Mouse (Mus musculus) heart, embryonic 11.5 days (tissue): ENCODE data around the gene Smpd3. TPM values are rescaled to one million over a fixed set of nuclear protein-coding genes. Genes with fewer than 3 reads are reported as not detected.
A peak's percentile ranks its signal among the peaks of the same experiment; 100 is the strongest.

Source experiments
- ATAC-seq: fragments of 200-750 bp; cut with Nextera tagmentation; replicated peaks from 2 replicates; pipeline ENCODE4 v1.8.0; 2017; ENCODE audit warnings: moderate library complexity; ENCODE audit not compliant: insufficient number of reproducible peaks, low FRiP score, low TSS enrichment
- H3K27ac ChIP-seq: fragments of 300-500 bp; sonication (generic); 2 replicates; pipeline ENCODE4 v1.5.1; 2014; ENCODE audit warnings: mild to moderate bottlenecking, low read depth, low read length
- H3K27me3 ChIP-seq: fragments of 300-500 bp; sonication (generic); 2 replicates; pipeline ENCODE4 v1.6.1; 2014; ENCODE audit warnings: mild to moderate bottlenecking, low read length, mixed read lengths; ENCODE audit not compliant: control insufficient read depth, insufficient read depth
- H3K36me3 ChIP-seq: fragments of 300-500 bp; sonication (generic); 2 replicates; pipeline ENCODE4 v1.6.1; 2014; ENCODE audit warnings: mild to moderate bottlenecking, low read length, moderate library complexity, mixed read lengths; ENCODE audit not compliant: control insufficient read depth, insufficient read depth
- H3K4me1 ChIP-seq: fragments of 300-500 bp; sonication (generic); 2 replicates; pipeline ENCODE4 v1.6.1; 2014; ENCODE audit warnings: low read length; ENCODE audit not compliant: control insufficient read depth, insufficient read depth
- H3K4me2 ChIP-seq: fragments of 300-500 bp; sonication (generic); 2 replicates; pipeline ENCODE4 v1.6.1; 2014; ENCODE audit warnings: mild to moderate bottlenecking, moderate library complexity
- H3K4me3 ChIP-seq: fragments of 300-500 bp; sonication (generic); 2 replicates; pipeline ENCODE4 v1.5.1; 2014; ENCODE audit warnings: low read depth, low read length
- H3K9ac ChIP-seq: fragments of 300-500 bp; sonication (generic); 2 replicates; pipeline ENCODE4 v1.6.1; 2014; ENCODE audit warnings: mild to moderate bottlenecking, low read depth, low read length, moderate library complexity
- H3K9me3 ChIP-seq: fragments of 300-500 bp; sonication (generic); replicated peaks from 2 replicates; pipeline ENCODE4 v1.6.1; 2016; ENCODE audit warnings: low read length; ENCODE audit not compliant: control insufficient read depth
- WGBS: fragments of 180-500 bp; shearing (Covaris S2); extraction: QIAGEN DNeasy Blood & Tissue Kit; methylation state at CpG from one replicate; pipeline ENCODE4 v1.1.7; 2014; ENCODE audit not compliant: insufficient replicate concordance; 5-methylcytosine and 5-hydroxymethylcytosine counted together
- polyA plus RNA-seq: library from polyadenylated mRNA; unstranded; fragments of >200 nt; fragmentation: Nextera tagmentation; extraction: Ambion mirVana; gene quantifications from 2 replicates; pipeline ENCODE4 v1.2.1, GENCODE M21; 2014

Smpd3 gene
- polyA plus RNA-seq: 2.0 and 2.3 TPM in 2 replicates

DNA sequence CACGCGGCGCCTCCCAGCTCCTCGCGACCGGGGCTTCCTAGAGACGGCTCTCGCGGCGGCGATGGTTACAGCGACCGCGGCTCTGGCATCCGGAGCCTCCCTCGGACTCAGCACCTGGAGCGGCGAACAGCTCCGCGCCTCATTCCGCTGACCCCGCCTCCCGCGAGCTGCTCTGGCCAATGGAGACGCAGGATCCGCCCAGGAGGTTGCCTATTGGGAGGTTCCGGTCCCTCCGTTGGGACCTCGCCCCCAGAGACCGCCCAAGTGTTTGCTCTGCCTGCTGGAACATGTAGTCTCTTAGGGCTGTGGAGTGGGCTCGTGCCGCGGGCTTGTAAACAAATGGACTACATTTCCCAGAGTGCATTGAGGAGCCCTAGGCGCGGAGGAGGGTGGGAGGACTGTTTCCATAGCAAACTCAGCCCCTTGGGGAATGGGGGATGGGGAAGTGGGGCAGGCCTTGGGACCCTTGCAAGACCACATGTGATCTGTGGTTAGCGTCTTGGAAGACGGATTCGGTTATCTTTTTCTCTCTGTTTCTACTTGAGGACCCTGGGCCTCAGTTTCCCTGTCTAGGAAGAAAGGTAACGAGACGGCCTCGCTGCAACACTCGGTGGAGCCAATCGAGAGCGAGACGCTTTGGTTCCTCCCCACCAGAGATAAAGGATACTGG, at the start of gene Smpd3:
Gene Smpd3, minus strand, starts transcription at position 137 of the 670 bp plus-strand sequence.
- Histone ChIP-seq H3K4me3 (peak within 1 kb of the TSS; percentile 55), H3K27me3 (peaks cover 31% of the 10 kb centered on the region), H3K36me3 (no peaks in the 10 kb centered on the region), H3K4me2 (peak within 1 kb of the TSS; percentile 74), H3K27ac (no peak within 1 kb of the TSS), H3K9me3 (no peaks in the 10 kb centered on the region), H3K4me1 (peaks cover 12% of the 10 kb centered on the region), H3K9ac (no peak within 1 kb of the TSS; the same call in none of the 2 replicates)
- under 1% methylated on average over 45 of the region's 45 CpGs for WGBS
- peak; percentile 99 for ATAC-seq

- H3K4me1 ChIP-seq: peaks cover 14% of the 10 kb centered on the region
- no peak for ATAC-seq
- no peak overlapping the region for H3K27ac ChIP-seq
- H3K9me3 ChIP-seq: no peaks in the 10 kb centered on the region
- no peaks in the 10 kb centered on the region for H3K36me3 ChIP-seq
- H3K27me3 ChIP-seq: no peaks in the 10 kb centered on the region
- H3K9ac ChIP-seq: no peak overlapping the region
- H3K4me3 ChIP-seq: no peak overlapping the region
- 82% methylated on average over 6 of the region's 6 CpGs for WGBS
- H3K4me2 ChIP-seq: no peak overlapping the region
These were observed 43.2 kb upstream of the Smpd3 start for GRCm38 (mm10) chr8:106381026-106381425.

- Histone ChIP-seq H3K36me3 (no peaks in the 10 kb centered on the region), H3K9ac (no peak overlapping the region), H3K4me2 (no peak overlapping the region), H3K4me3 (no peak overlapping the region), H3K9me3 (no peaks in the 10 kb centered on the region), H3K27me3 (no peaks in the 10 kb centered on the region), H3K27ac (peak overlapping the region; percentile 24; the same call in 1 of the 2 replicates), H3K4me1 (peaks cover 14% of the 10 kb centered on the region)
- 75% methylated on average over 5 of the region's 5 CpGs for WGBS
- no peak for ATAC-seq
These were observed 41.6 kb upstream of the Smpd3 start for GRCm38 (mm10) chr8:106379357-106379756.

- Histone ChIP-seq H3K4me2 (no peak overlapping the region), H3K4me1 (peaks cover 14% of the 10 kb centered on the region), H3K27ac (peak overlapping the region; percentile 62), H3K36me3 (no peaks in the 10 kb centered on the region), H3K9me3 (no peaks in the 10 kb centered on the region), H3K9ac (no peak overlapping the region), H3K4me3 (no peak overlapping the region), H3K27me3 (no peaks in the 10 kb centered on the region)
- ATAC-seq: peak; percentile 61; the same call in 1 of the 2 replicates
- 28% methylated on average over 7 of the region's 7 CpGs for WGBS
These were observed 40.8 kb upstream of the Smpd3 start for GRCm38 (mm10) chr8:106378501-106379048.

GRCm38 (mm10) chr8:106376862-106377261, 39.1 kb upstream of the Smpd3 start:
- 22% methylated on average over 9 of the region's 9 CpGs for WGBS
- Histone ChIP-seq H3K9me3 (no peaks in the 10 kb centered on the region), H3K4me2 (no peak overlapping the region), H3K36me3 (no peaks in the 10 kb centered on the region), H3K4me3 (no peak overlapping the region), H3K27me3 (no peaks in the 10 kb centered on the region), H3K4me1 (peaks cover 14% of the 10 kb centered on the region), H3K27ac (no peak overlapping the region), H3K9ac (no peak overlapping the region)
- no peak for ATAC-seq

- Histone ChIP-seq H3K9me3 (no peaks in the 10 kb centered on the region), H3K4me2 (no peak overlapping the region), H3K27ac (no peak overlapping the region), H3K4me3 (no peak overlapping the region), H3K4me1 (peaks cover 14% of the 10 kb centered on the region), H3K27me3 (no peaks in the 10 kb centered on the region), H3K9ac (no peak overlapping the region), H3K36me3 (no peaks in the 10 kb centered on the region)
- 68% methylated on average over 7 of the region's 7 CpGs for WGBS
- ATAC-seq: no peak
These were observed 38.2 kb upstream of the Smpd3 start for GRCm38 (mm10) chr8:106375957-106376356.

DNA sequence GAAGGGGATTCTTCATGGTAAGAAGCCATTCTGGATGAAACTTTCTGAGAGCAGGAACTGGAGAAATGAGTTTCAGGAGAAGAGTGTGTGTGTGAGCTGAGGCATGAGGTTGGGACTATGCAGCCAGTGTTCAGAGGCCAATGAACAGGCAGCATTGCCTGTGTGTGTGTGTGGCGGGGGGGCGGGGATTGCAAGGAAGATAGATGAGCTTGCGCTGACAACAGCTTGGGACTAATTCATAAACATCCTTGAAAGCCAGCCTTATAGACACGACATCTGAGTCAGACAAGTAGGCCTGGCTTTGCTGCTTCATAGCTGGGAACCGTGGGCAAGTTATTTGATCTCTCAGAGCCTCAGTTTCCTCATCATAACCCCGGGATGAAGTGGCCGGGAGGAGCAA, 31.3 kb upstream of the Smpd3 start:
- no peaks in the 10 kb centered on the region for H3K36me3 ChIP-seq
- 84% methylated on average over 7 of the region's 7 CpGs for WGBS
- H3K27ac ChIP-seq: no peak overlapping the region
- no peak overlapping the region for H3K9ac ChIP-seq
- no peak overlapping the region for H3K4me2 ChIP-seq
- H3K4me1 ChIP-seq: no peaks in the 10 kb centered on the region
- H3K9me3 ChIP-seq: 0 out of 2 replicates have a peak, but pooled peaks cover 3% of the 10 kb centered on the region
- H3K4me3 ChIP-seq: no peak overlapping the region
- no peak for ATAC-seq
- H3K27me3 ChIP-seq: no peaks in the 10 kb centered on the region

- 66% methylated on average over 3 of the region's 3 CpGs for WGBS
- H3K27ac ChIP-seq: no peak overlapping the region
- H3K4me3 ChIP-seq: no peak overlapping the region
- no peaks in the 10 kb centered on the region for H3K27me3 ChIP-seq
- 0 out of 2 replicates have a peak, but pooled peaks cover 3% of the 10 kb centered on the region for H3K9me3 ChIP-seq
- H3K9ac ChIP-seq: no peak overlapping the region
- ATAC-seq: no peak
- H3K4me2 ChIP-seq: no peak overlapping the region
- no peaks in the 10 kb centered on the region for H3K4me1 ChIP-seq
- no peaks in the 10 kb centered on the region for H3K36me3 ChIP-seq
These were observed 30.7 kb upstream of the Smpd3 start for GRCm38 (mm10) chr8:106368501-106368900.

DNA sequence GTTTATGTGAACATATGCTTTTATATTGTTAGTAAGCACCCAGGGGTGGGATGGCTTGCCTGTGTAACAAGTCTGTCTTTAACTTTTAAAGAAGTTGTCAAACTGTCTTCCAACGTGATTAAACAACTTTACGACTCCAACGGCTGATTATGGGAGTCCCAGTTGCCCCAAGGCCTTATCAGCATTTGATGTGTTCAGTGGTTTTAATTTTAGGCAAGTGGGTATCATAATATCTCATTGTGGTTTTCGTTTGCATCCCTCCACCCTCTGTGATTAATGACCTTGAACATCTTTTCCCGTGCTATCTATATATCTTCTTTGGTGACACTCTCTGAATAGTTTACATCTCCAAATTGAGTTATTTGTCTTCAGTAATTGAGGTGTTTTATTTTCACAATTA, 27.0 kb upstream of the Smpd3 start:
- H3K4me1 ChIP-seq: no peaks in the 10 kb centered on the region
- ATAC-seq: no peak
- H3K27ac ChIP-seq: no peak overlapping the region
- H3K4me2 ChIP-seq: no peak overlapping the region
- no peak overlapping the region for H3K9ac ChIP-seq
- 75% methylated on average over 5 of the region's 5 CpGs for WGBS
- no peak overlapping the region for H3K4me3 ChIP-seq
- 0 out of 2 replicates have a peak, but pooled peaks cover 3% of the 10 kb centered on the region for H3K9me3 ChIP-seq
- no peaks in the 10 kb centered on the region for H3K27me3 ChIP-seq
- H3K36me3 ChIP-seq: no peaks in the 10 kb centered on the region
